Mouse (Mus musculus) urinary bladder, adult 2 months (tissue): Measurements from ENCODE around the gene Kif6. TPM values are rescaled to one million over a fixed set of nuclear protein-coding genes. Genes with fewer than 3 reads are reported as not detected.

Experiments
- DNase-seq: peaks from one replicate; pipeline ENCODE4 v3.0.0; 2022; ENCODE audit warnings: low spot score
- polyA plus RNA-seq: library from polyadenylated mRNA; depleted of rRNA; stranded (reverse); fragments of >200 nt; gene quantifications from 2 replicates; pipeline ENCODE4 v1.2.3, GENCODE M21; 2012

Gene Kif6
- polyA plus RNA-seq, 1 experiment: 1.1 TPM

DNA sequence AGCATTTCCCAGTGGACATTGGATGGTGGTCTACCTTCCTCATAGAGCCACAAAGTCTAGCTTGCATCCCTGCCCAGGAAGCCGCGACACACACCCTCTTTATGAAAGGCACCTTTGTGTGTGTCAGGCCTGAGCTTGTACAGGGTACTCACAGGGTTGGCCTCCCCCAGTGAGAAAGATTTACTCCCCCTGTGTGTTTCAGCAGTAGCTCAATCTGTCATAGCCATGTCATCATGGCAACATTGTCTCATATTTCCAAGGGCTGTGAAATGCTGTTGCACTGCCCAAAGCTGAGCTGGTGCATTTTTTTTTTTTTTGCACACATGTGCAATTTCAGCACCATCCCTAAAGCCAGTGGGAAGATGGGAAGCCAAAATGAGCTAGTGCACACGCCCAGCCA lies 224.3 kb downstream of the Kif6 start:
- no peak for DNase-seq

- DNase-seq: no peak
Measured at GRCm38 (mm10) chr17:49851210-49851609, 236.3 kb downstream of the Kif6 start.

DNA sequence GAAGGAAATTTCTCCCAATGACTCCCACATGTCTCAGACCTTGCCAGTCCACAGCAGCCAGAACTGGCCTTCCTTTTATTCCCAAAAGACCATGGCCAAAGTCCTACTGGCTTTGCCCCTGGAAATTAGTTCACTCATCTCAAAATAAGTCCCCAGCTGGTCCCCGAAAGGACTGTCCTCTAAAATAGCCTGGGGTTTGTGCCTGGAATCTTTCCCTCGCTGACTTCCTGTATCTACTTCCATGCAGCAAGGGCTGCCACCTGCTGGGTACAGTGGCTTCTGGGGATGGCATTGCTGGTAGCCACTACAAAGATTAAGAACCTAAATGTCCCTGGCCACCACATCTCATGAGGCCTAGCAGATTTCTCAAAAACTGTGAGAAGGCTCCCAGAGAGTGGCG lies 237.2 kb downstream of the Kif6 start:
- DNase-seq: no peak

DNA sequence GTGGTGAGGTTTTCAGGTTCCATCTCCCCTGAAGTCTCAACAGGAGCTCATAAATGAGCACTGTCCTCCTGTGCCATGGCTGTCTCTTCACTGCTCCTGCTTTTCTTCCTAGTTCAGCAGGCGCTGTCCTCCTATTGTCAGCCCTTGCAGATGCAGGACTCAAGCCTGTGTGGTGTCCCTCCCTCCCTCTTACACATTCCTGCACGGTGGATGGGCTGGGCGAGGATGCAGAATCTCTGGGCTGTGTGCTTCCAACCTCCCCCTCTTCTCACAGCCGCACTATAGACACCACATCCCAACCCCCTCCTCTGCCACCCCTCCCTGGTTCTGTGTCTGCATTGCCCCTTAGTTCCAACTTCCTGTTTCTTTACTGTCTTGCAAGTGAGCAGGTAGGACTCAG lies 240.8 kb downstream of the Kif6 start:
- DNase-seq: no peak

DNA sequence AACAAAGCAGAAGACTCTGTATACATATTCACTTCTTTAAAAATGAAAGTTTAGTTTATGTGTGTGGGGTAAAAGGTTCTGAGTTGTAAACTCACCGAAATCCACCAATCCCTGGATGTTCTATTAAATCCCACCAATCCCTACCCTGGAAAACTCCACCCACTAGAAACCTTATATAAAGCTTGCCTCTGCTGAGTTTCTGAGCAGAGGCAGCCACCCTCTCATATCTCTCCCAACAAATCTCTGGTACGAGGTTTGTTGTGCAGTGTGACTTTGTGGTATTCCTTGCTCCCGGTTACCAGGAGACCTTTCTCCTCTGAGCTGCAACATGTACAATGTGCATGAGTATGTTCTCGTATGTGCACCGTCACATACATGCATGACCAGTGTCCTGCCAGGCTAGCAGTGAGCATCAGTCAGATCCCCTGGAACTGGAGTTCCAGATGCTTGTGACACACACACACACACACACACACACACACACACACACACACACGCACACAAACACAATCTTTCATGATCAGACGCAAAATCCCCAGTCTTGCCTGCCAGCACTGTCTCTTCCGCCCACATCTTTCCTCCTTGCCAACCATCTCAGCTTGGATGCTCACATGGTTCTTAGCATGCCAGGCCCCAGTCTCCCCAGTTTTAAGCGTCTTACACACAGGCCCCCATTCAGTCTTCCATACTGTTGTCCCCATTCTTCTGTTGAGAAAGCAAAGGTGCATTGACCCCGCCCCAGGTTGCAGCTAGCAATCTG lies 245.3 kb downstream of the Kif6 start:
- no peak for DNase-seq

DNA sequence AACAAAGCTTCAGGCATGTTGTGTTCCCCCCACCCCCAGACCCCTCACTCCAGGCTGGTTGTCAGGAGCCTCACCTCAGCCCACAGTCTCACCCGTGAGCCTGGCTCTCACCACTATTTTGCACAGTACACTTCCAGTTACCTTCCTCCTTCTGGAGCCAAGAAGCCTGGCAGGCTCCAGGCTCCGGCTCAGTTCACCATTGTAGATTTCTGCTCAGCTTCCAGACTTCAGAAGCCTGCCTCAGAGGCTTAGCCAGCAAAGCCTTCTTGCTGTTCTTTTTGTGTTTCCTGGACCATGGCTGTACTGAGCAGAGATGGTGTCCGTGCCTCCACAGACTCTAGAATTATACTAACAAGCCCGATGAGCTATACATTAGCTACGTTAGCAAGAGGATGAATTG lies 248.7 kb downstream of the Kif6 start:
- no peak for DNase-seq

GRCm38 (mm10) chr17:49865604-49866003 lies 250.7 kb downstream of the Kif6 start:
- DNase-seq: no peak

DNA sequence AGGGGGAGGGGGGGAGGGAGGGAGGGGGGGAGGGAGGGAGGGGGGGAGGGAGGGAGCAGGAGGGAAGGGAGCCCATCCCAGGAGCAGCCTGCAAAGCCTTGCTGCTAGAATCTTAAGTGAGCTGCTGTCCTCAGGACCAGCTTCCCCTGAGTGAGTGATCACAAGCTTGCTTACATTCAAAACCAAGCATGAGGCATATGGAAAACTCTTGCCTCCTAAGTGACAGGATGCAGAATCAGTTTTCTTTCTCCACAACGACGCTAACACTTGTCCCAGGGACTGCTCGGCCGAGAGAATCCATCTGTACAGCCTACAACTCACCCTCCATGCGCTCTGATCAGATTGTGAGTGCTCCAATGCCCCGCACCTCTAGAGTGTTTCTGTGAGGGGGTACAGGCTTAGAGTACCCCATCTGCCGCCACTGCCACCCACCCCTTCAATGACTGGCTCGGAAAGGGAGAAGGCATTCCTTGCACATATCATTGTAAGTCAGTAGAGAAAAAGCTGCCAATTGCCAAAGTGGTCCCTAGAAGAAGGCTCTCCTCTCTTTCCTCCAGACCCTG lies 251.8 kb downstream of the Kif6 start:
- DNase-seq: no peak

- DNase-seq: no peak
Measured at GRCm38 (mm10) chr17:49867321-49868137, 252.6 kb downstream of the Kif6 start.

DNA sequence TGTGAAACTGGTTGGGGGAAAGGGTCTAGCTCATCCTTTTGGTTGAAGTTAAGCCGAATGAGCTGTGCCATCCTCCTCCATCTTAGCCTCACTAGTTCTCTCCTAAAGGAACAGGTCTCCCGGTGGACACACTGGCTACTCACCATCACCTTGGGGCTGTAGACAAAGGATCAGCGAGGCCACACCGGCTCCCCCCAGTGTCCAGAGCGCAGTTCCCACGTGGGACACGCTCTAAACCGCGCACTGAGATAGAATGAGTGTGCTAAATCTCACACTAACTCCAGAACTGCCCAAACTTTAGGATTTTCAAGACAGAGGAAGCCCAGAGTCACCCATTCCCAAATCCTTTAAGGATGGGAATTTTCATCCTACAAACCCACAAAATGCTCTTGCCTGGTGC lies 254.3 kb downstream of the Kif6 start:
- DNase-seq: no peak

DNA sequence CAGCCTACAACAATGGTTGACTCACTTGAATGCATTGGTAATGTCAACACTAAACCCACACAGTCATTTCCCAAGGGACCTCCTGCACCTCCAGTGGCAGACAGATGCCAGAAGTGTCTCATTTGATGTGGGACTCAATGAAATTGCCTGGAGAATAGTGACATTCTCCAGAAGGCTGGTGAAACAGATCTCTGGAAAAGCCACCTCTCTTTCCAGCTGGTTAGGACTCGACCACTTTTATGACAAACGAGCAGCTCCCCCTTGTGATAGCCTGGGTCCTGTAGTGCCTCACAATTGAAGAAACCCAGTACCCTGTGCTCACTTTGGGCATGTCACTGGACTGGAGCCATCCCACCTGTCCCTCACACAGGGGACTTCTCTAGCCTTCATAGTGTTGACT lies 257.4 kb downstream of the Kif6 start:
- no peak for DNase-seq

GRCm38 (mm10) chr17:49874746-49875145 lies 259.8 kb downstream of the Kif6 start:
- DNase-seq: no peak

GRCm38 (mm10) chr17:49875401-49875800 lies 260.5 kb downstream of the Kif6 start:
- DNase-seq: no peak

DNA sequence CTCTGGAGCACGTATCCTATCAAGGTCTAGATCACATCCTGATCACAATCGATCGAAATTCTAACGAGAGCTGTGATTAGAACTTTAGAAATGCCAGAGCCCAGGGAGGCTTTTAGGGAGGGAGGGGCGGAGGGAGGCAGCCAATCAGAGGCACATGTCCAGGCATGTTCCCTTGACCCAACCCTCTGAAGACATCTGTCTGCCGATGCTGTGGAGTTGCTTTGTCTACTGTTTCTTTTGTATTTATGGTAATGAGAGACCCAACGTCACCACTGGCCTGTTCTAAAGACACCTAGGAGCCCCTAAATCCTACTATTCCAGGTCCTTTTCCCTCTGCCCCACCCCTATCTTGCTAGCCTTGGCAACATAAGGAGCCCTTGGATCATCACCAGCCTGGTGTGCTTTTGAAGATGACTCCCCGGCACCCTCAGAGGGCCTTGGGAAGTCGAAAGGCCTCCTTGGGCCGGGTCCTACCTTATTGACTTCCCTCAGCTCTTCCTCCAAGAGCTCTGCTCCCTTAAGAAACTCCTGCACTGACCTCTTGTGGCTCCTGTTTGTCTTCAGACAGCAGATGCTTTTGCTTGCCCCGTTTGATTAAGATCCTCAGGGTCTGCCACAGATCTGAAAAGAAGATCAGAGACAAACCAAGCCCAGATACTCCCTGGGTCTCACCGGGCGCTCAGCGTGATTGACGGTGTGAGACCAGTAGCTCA lies 261.2 kb downstream of the Kif6 start:
- DNase-seq: no peak

- DNase-seq: no peak
Measured at GRCm38 (mm10) chr17:49880919-49881744, 266.2 kb downstream of the Kif6 start.

GRCm38 (mm10) chr17:49881796-49882195 lies 266.9 kb downstream of the Kif6 start:
- no peak for DNase-seq

DNA sequence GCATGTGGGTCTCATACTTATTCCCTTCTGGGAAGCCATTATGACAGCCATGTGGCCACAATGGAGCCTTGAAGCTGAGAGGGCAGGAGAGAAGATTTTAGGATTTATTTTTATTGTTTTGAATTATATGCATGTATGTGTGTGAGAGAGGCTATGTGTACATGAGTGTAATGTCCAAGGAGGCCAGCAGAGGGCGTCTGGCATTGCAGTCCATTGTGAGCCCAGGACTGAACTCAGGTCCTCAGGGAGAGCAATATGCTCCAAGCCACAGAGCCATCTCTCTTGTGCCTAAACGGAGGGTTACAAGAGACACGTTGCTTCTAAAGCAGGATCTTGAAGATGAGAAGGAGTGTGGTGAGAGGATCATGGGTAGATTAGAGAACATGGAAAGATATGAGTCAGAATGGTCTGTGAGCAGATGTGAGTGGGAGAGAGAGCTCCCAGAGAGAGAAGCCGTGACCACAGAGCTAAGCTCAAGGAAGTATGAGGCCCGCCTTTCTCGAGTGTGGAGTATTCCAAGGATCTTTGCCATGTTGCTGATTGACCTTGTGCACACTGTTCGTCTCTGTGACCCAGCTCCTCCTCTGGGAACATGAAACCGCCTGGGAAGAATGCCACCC lies 268.3 kb downstream of the Kif6 start:
- DNase-seq: no peak

- no peak for DNase-seq
Measured at GRCm38 (mm10) chr17:49885035-49885434, 270.1 kb downstream of the Kif6 start.

DNA sequence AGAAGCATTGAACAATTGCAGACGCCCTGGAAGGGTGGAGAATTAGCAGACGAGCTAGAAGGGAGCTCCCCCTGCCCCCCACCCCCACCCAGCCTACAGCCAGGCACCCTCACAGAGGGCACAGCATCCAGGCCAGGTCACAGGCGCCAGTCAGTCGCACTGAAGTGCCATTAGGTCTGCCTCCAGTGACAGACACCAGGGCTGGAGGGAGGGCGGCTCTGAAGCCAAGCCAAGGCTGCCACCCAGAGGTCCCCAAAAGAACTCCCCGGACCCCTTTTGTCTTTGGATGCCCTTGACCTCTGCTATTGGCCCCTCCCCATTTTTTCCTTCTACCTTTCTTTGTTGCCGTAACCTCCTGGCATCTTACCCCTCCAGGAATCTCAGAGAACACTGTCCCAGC lies 274.7 kb downstream of the Kif6 start:
- no peak for DNase-seq

DNA sequence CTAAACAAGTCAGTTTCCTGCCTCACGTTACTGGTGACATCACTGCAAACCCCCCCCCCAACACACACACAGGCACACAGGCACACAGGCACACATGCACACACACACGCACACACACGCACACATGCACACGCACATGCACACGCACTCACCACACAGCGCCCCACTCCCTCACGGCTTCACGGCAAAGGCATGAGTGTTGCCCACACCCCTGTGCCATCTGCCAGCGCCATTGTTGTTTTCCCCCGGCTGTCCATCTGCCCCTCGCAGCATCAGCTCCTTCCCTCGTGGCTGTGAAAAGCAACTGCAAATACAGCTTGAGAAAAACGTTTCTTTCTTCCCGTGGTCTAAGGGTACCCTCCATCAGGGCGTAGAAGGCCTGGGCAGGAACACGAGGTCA lies 275.9 kb downstream of the Kif6 start:
- DNase-seq: no peak

GRCm38 (mm10) chr17:49892390-49892789 lies 277.5 kb downstream of the Kif6 start:
- no peak for DNase-seq
